Mouse (Mus musculus) cerebellum, adult 2 months (tissue): ENCODE results near the gene Rdh9.

Experiments used
- CTCF ChIP-seq: fragments of 200-500 bp; IDR thresholded peaks from 2 replicates; pipeline ENCODE4 v1.5.1; 2011; ENCODE audit warnings: low read depth, mild to moderate bottlenecking, control low read depth, low read length, moderate library complexity, borderline replicate concordance; ENCODE audit not compliant: insufficient read depth
- POLR2A ChIP-seq: fragments of 200-500 bp; IDR thresholded peaks from 2 replicates; pipeline ENCODE4 v1.6.1; 2011; ENCODE audit warnings: low read length, control low read depth, borderline replicate concordance; ENCODE audit not compliant: insufficient read depth

DNA sequence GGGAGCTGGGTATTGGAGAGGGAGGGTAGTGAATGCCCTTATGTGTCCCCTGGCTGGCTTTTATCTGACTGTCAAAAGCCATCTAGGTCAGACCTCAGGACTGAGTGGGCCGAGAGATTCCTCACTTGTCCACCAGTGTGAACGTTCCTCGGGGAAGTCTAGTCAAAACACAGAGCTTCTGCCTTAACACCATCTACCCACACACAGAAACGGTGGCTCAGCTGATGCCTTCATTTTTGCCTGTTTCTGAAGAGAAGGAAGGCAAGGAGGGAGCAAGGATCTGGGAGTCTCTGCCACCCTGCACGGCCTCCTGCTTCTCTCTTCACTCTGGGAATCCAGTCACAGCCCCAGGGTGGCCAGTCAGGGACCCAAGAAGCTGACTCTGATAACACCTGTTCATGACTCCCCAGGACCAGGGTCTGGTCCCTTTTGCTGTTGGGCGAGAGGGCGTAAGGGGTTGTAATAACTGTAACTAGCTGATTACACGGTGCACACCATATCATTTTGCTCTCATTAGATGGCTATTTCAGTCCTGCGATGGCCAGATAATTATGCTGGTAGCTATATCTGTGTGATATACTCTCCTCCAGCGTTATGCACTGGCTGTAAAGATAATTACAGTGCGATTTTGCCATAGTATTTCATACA, 45.8 kb upstream of the Rdh9 start:
- TF ChIP-seq CTCF (no peak), POLR2A (no peak)
